8 mouse cellular contexts compared by ENCODE assay signal in genomic region chr2:160887859-160888258, GRCm38 (mm10). TPM values are rescaled to one million over a fixed set of nuclear protein-coding genes. Genes with fewer than 3 reads are reported as not detected.
DNase-seq lines count a peak whose midpoint lies in the region; ATAC-seq and TF ChIP-seq lines count a peak whose summit lies in the region.

No protein-coding gene starts in this region.

- H3K36me3 ChIP-seq in midbrain, embryonic 10.5 days = no peaks in the 10 kb centered on the region

- no peak for TF ChIP-seq CTCF in gastrocnemius, adult 2 months (IDR thresholded peaks at IDR 0.05)

- H3K27me3 ChIP-seq in midbrain, embryonic 10.5 days (ENCODE audit: low read depth, poor library complexity, severe bottlenecking) = peaks cover 26% of the 10 kb centered on the region

- peak overlapping the region; percentile 72 for H3K4me3 ChIP-seq in gastrocnemius, adult 2 months
- H3K4me3 ChIP-seq in midbrain, embryonic 10.5 days = peak overlapping the region; percentile 56

- peaks cover 12% of the 10 kb centered on the region for H3K4me1 ChIP-seq in midbrain, embryonic 10.5 days

- intact Hi-C loops in gastrocnemius, adult 2 months (cut with DNase I) = loop anchor here (2.0 kb wide), 2 partner anchors 171 to 291 kb away; no protein-coding TSS in a partner anchor
- intact Hi-C loops in gastrocnemius, postnatal 14 days (cut with DNase I; ENCODE audit: low total_unique reads) = loop anchor here (5.0 kb wide), 2 partner anchors 126 to 171 kb away; no protein-coding TSS in a partner anchor
- intact Hi-C loops in heart, postnatal 14 days (cut with DNase I) = loop anchor here (1.0 to 5.0 kb wide), 4 partner anchors 127 to 289 kb away; no protein-coding TSS in a partner anchor

- WGBS in large intestine, adult 2 months = 2% methylated on average over 26 of the region's 26 CpGs
- WGBS in midbrain, embryonic 10.5 days = under 1% methylated on average over 26 of the region's 26 CpGs

- peak; percentile 40 for DNase-seq in gastrocnemius, adult 2 months
- no peak for DNase-seq in gastrocnemius, postnatal 14 days
- peak; percentile 64 to 66 for DNase-seq in cerebellum, postnatal 10 days
- DNase-seq in heart, postnatal 14 days = peak; percentile 23 to 40
- DNase-seq in large intestine, adult 2 months (ENCODE audit: low read depth, low spot score) = peak; percentile 85
- DNase-seq in midbrain, embryonic 10.5 days (ENCODE audit: low spot score) = no peak
- peak; percentile 64 to 69 for DNase-seq in urinary bladder, postnatal 36 days (ENCODE audit: low spot score in 2 of 2)

- no peak for ATAC-seq in monocyte, adult 5-6 weeks (replicated peaks; ENCODE audit: insufficient number of reproducible peaks, low FRiP score, low TSS enrichment, poor library complexity, severe bottlenecking)

- H3K27ac ChIP-seq in gastrocnemius, adult 2 months = peak overlapping the region; percentile 54
- no peak overlapping the region for H3K27ac ChIP-seq in midbrain, embryonic 10.5 days (replicated peaks)

- H3K9me3 ChIP-seq in midbrain, embryonic 10.5 days (replicated peaks) = no peaks in the 10 kb centered on the region

RNA-seq across cellular contexts. Expression of gene Lpin3, which starts 7.4 kb away (rescaled TPM):
- total RNA-seq in gastrocnemius, adult 2 months (2021) = 1 to 10 TPM; 3.2 to 5.0 TPM
- 10 to 100 TPM in 1 of 2 experiments, 1 to 10 TPM in 1; 8.2 to 10.1 TPM for total RNA-seq in gastrocnemius, postnatal 14 days (2021)
- 1 to 10 TPM; 5.9 to 7.0 TPM for total RNA-seq in heart, postnatal 14 days (2021)
- 25.2 and 41.5 TPM in 2 replicates for polyA plus RNA-seq in large intestine, adult 2 months (2012; rRNA removed)
- polyA plus RNA-seq in midbrain, embryonic 10.5 days (2016; fragmentation: Nextera tagmentation; extraction: Ambion mirVana) = 0.25 and 0.29 TPM in 2 replicates
- not detected in 3 replicates for total RNA-seq in monocyte, adult 5-6 weeks (2017)

RNA-seq across cellular contexts. Expression of gene Zhx3, which starts 15.1 kb away (rescaled TPM):
- total RNA-seq in gastrocnemius, adult 2 months (2021) = 10 to 100 TPM; 24.2 to 29.0 TPM
- 10 to 100 TPM; 43.4 to 44.8 TPM for total RNA-seq in gastrocnemius, postnatal 14 days (2021)
- total RNA-seq in heart, postnatal 14 days (2021) = 10 to 100 TPM; 54.3 to 59.2 TPM
- polyA plus RNA-seq in large intestine, adult 2 months (2012; rRNA removed) = 2.4 and 4.3 TPM in 2 replicates
- polyA plus RNA-seq in midbrain, embryonic 10.5 days (2016; fragmentation: Nextera tagmentation; extraction: Ambion mirVana) = 5.9 and 8.9 TPM in 2 replicates
- total RNA-seq in monocyte, adult 5-6 weeks (2017) = 1.6 to 4.1 TPM (median 2.0 TPM) in 3 replicates

RNA-seq across cellular contexts. Expression of gene Emilin3, which starts 24.3 kb away (rescaled TPM):
- total RNA-seq in gastrocnemius, adult 2 months (2021) = under 1 TPM; 0.20 to 0.23 TPM
- 1 to 10 TPM; 2.1 to 3.8 TPM for total RNA-seq in gastrocnemius, postnatal 14 days (2021)
- 10 to 100 TPM in 1 of 2 experiments, 1 to 10 TPM in 1; 8.9 to 10.2 TPM for total RNA-seq in heart, postnatal 14 days (2021)
- 0.05 TPM in 1 of 2 replicates, not detected in the other for polyA plus RNA-seq in large intestine, adult 2 months (2012; rRNA removed)
- polyA plus RNA-seq in midbrain, embryonic 10.5 days (2016; fragmentation: Nextera tagmentation; extraction: Ambion mirVana) = 4.5 and 6.0 TPM in 2 replicates
- total RNA-seq in monocyte, adult 5-6 weeks (2017) = not detected in 3 replicates

Comparison
In these comparisons a context has a peak if more than half of its experiments do, and no peak if none do; other contexts are left out.
1. DNase-seq: peak in gastrocnemius, adult 2 months (single experiment), cerebellum, postnatal 10 days (2 of 2), heart, postnatal 14 days (2 of 2), large intestine, adult 2 months (single experiment) and urinary bladder, postnatal 36 days (2 of 2); none in gastrocnemius, postnatal 14 days (single experiment) and midbrain, embryonic 10.5 days (single experiment).